Mouse (Mus musculus) hindbrain, embryonic 11.5 days (tissue): ENCODE results near the gene Mia3. TPM values are rescaled to one million over a fixed set of nuclear protein-coding genes. Genes with fewer than 3 reads are reported as not detected.
"Not testable (repeated sequence)": the region's sequence is repeated elsewhere in the genome, so short reads cannot be mapped to it uniquely, and the experiment has no call there.

ENCODE experiments used
- ATAC-seq: fragments of 200-750 bp; cut with Nextera tagmentation; 2 replicates; pipeline ENCODE4 v1.8.0; 2017; ENCODE audit warnings: mild to moderate bottlenecking, moderate TSS enrichment, moderate library complexity; ENCODE audit not compliant: low FRiP score
- DNase-seq: peaks from one replicate; pipeline ENCODE4 v3.0.0-alpha.2; 2015; ENCODE audit warnings: low spot score
- H3K27ac ChIP-seq: fragments of 300-500 bp; sonication (generic); 2 replicates; pipeline ENCODE4 v1.5.1; 2014; ENCODE audit warnings: mild to moderate bottlenecking, low read depth, low read length
- H3K27me3 ChIP-seq: fragments of 300-500 bp; sonication (generic); 2 replicates; pipeline ENCODE4 v1.6.1; 2014; ENCODE audit warnings: mild to moderate bottlenecking, low read length, moderate library complexity, mixed read lengths; ENCODE audit not compliant: control insufficient read depth, insufficient read depth
- H3K36me3 ChIP-seq: fragments of 300-500 bp; sonication (generic); 2 replicates; pipeline ENCODE4 v1.6.1; 2014; ENCODE audit warnings: mild to moderate bottlenecking, low read length, moderate library complexity, mixed read lengths; ENCODE audit not compliant: control insufficient read depth, insufficient read depth
- H3K4me1 ChIP-seq: fragments of 300-500 bp; sonication (generic); replicated peaks from 2 replicates; pipeline ENCODE4 v1.6.1; 2014; ENCODE audit warnings: low read length, mixed read lengths; ENCODE audit not compliant: control insufficient read depth, insufficient read depth
- H3K4me2 ChIP-seq: fragments of 300-500 bp; sonication (generic); replicated peaks from 2 replicates; pipeline ENCODE4 v1.6.1; 2014; ENCODE audit warnings: mild to moderate bottlenecking, low read depth, low read length
- H3K4me3 ChIP-seq: fragments of 300-500 bp; sonication (generic); 2 replicates; pipeline ENCODE4 v1.5.1; 2014; ENCODE audit warnings: low read depth, low read length
- H3K9ac ChIP-seq: fragments of 300-500 bp; sonication (generic); 2 replicates; pipeline ENCODE4 v1.6.1; 2014; ENCODE audit warnings: low read depth, low read length
- H3K9me3 ChIP-seq: fragments of 300-500 bp; sonication (generic); 2 replicates; pipeline ENCODE4 v1.6.1; 2016; ENCODE audit warnings: low read length; ENCODE audit not compliant: control insufficient read depth
- WGBS: fragments of 180-500 bp; shearing (Covaris S2); extraction: QIAGEN DNeasy Blood & Tissue Kit; methylation state at CpG from one replicate; pipeline ENCODE4 v1.1.7; 2014; 5-methylcytosine and 5-hydroxymethylcytosine counted together
- polyA plus RNA-seq: library from polyadenylated mRNA; unstranded; fragments of >200 nt; fragmentation: Nextera tagmentation; extraction: Ambion mirVana; gene quantifications from 2 replicates; pipeline ENCODE4 v1.2.1, GENCODE M21; 2014

Gene Mia3
- polyA plus RNA-seq, 1 experiment from 2014 or later = 97.5 TPM

- not testable (repeated sequence) for H3K36me3 ChIP-seq, H3K27ac ChIP-seq, H3K27me3 ChIP-seq, DNase-seq, H3K9ac ChIP-seq, H3K4me3 ChIP-seq, H3K9me3 ChIP-seq, H3K4me2 ChIP-seq, ATAC-seq, H3K4me1 ChIP-seq
- 90% methylated on average over 3 of the region's 3 CpGs for WGBS
Measured at GRCm38 (mm10) chr1:183379376-183379775, 10.0 kb upstream of the Mia3 start.

GRCm38 (mm10) chr1:183378321-183378941 is 9.1 kb upstream of the Mia3 start:
- Histone ChIP-seq H3K9me3 (no peaks in the 10 kb centered on the region), H3K27me3 (0 out of 2 replicates have a peak, but pooled peaks cover 2% of the 10 kb centered on the region), H3K4me3 (no peak overlapping the region), H3K4me1 (no peaks in the 10 kb centered on the region), H3K36me3 (no peaks in the 10 kb centered on the region), H3K4me2 (no peak overlapping the region), H3K9ac (no peak overlapping the region), H3K27ac (no peak overlapping the region)
- no peak for DNase-seq
- WGBS = 88% methylated on average over 10 of the region's 10 CpGs
- no peak for ATAC-seq

- Histone ChIP-seq H3K4me1 (no peaks in the 10 kb centered on the region), H3K27ac (no peak overlapping the region), H3K27me3 (no peaks in the 10 kb centered on the region), H3K4me2 (no peak overlapping the region), H3K36me3 (no peaks in the 10 kb centered on the region), H3K9me3 (no peaks in the 10 kb centered on the region), H3K4me3 (no peak overlapping the region), H3K9ac (no peak overlapping the region)
- DNase-seq (no peak), ATAC-seq (no peak)
- WGBS = 77% methylated on average over 4 of the region's 4 CpGs
Measured at GRCm38 (mm10) chr1:183377045-183377444, 7.7 kb upstream of the Mia3 start.

- 75% methylated on average over 5 of the region's 5 CpGs for WGBS
- no peaks in the 10 kb centered on the region for H3K27me3 ChIP-seq
- H3K27ac ChIP-seq = no peak overlapping the region
- no peak for DNase-seq
- no peaks in the 10 kb centered on the region for H3K4me1 ChIP-seq
- no peak overlapping the region for H3K4me2 ChIP-seq
- H3K9ac ChIP-seq = no peak overlapping the region
- no peaks in the 10 kb centered on the region for H3K9me3 ChIP-seq
- no peak overlapping the region for H3K4me3 ChIP-seq
- no peak for ATAC-seq
- no peaks in the 10 kb centered on the region for H3K36me3 ChIP-seq
Measured at GRCm38 (mm10) chr1:183374728-183375127, 5.4 kb upstream of the Mia3 start.

- ATAC-seq (peak; percentile 84), DNase-seq (peak; percentile 47)
- Histone ChIP-seq H3K27me3 (no peaks in the 10 kb centered on the region), H3K9ac (peak overlapping the region; percentile 90), H3K9me3 (no peaks in the 10 kb centered on the region), H3K4me3 (peak overlapping the region; percentile 90), H3K4me2 (peak overlapping the region; percentile 91), H3K27ac (no peak overlapping the region), H3K4me1 (no peaks in the 10 kb centered on the region; the same call in 1 of the 2 replicates), H3K36me3 (peaks cover 5% of the 10 kb centered on the region; the same call in 1 of the 2 replicates)
- WGBS = 3% methylated on average over 51 of the region's 56 CpGs
Measured at GRCm38 (mm10) chr1:183368601-183369400, 552 bp downstream of the Mia3 start.

- ATAC-seq (no peak), DNase-seq (no peak)
- no peaks in the 10 kb centered on the region; the same call in 1 of the 2 replicates for H3K4me1 ChIP-seq
- no peak overlapping the region for H3K9ac ChIP-seq
- H3K27ac ChIP-seq = no peak overlapping the region
- peaks cover 5% of the 10 kb centered on the region; the same call in 1 of the 2 replicates for H3K36me3 ChIP-seq
- no peak overlapping the region for H3K4me3 ChIP-seq
- no peak overlapping the region for H3K4me2 ChIP-seq
- 89% methylated on average over 5 of the region's 5 CpGs for WGBS
- no peaks in the 10 kb centered on the region for H3K27me3 ChIP-seq
- H3K9me3 ChIP-seq = no peaks in the 10 kb centered on the region
Measured at GRCm38 (mm10) chr1:183366361-183366760, 3.0 kb downstream of the Mia3 start.

GRCm38 (mm10) chr1:183363577-183363867 is 5.8 kb downstream of the Mia3 start:
- H3K9ac ChIP-seq = no peak overlapping the region
- H3K27ac ChIP-seq = no peak overlapping the region
- no peaks in the 10 kb centered on the region for H3K9me3 ChIP-seq
- H3K27me3 ChIP-seq = no peaks in the 10 kb centered on the region
- ATAC-seq = no peak
- no peaks in the 10 kb centered on the region; the same call in 1 of the 2 replicates for H3K4me1 ChIP-seq
- no peak for DNase-seq
- WGBS = 93% methylated on average over 5 of the region's 5 CpGs
- no peak overlapping the region for H3K4me2 ChIP-seq
- no peak overlapping the region for H3K4me3 ChIP-seq
- peaks cover 5% of the 10 kb centered on the region; the same call in 1 of the 2 replicates for H3K36me3 ChIP-seq

- no peaks in the 10 kb centered on the region for H3K27me3 ChIP-seq
- H3K4me2 ChIP-seq = no peak overlapping the region
- H3K4me1 ChIP-seq = no peaks in the 10 kb centered on the region; the same call in 1 of the 2 replicates
- no peak overlapping the region for H3K9ac ChIP-seq
- ATAC-seq (no peak), DNase-seq (no peak)
- peaks cover 5% of the 10 kb centered on the region; the same call in 1 of the 2 replicates for H3K36me3 ChIP-seq
- H3K27ac ChIP-seq = no peak overlapping the region
- no peak overlapping the region for H3K4me3 ChIP-seq
- no peaks in the 10 kb centered on the region for H3K9me3 ChIP-seq
- 95% methylated on average over 14 of the region's 14 CpGs for WGBS
Measured at GRCm38 (mm10) chr1:183362729-183363576, 6.4 kb downstream of the Mia3 start.
